Mouse (Mus musculus) neural tube, embryonic 14.5 days (tissue): ENCODE results near the gene Gm3646. TPM values are rescaled to one million over a fixed set of nuclear protein-coding genes. Genes with fewer than 3 reads are reported as not detected.

ENCODE experiments used
- ATAC-seq: fragments of 200-750 bp; cut with Nextera tagmentation; 2 replicates; pipeline ENCODE4 v1.8.0; 2017; ENCODE audit warnings: low read depth, mild to moderate bottlenecking, moderate TSS enrichment, moderate library complexity
- H3K27ac ChIP-seq: fragments of 300-500 bp; sonication (generic); 2 replicates; pipeline ENCODE4 v1.5.1; 2014; ENCODE audit warnings: low read depth, mild to moderate bottlenecking, control low read depth, low read length, moderate library complexity, mixed read lengths
- H3K27me3 ChIP-seq: fragments of 300-500 bp; sonication (generic); 2 replicates; pipeline ENCODE4 v1.6.1; 2014; ENCODE audit warnings: low read length; ENCODE audit not compliant: control insufficient read depth, insufficient read depth
- H3K36me3 ChIP-seq: fragments of 300-500 bp; sonication (generic); 2 replicates; pipeline ENCODE4 v1.6.1; 2014; ENCODE audit warnings: low read length, mixed read lengths; ENCODE audit not compliant: control insufficient read depth, insufficient read depth
- H3K4me1 ChIP-seq: fragments of 300-500 bp; sonication (generic); 2 replicates; pipeline ENCODE4 v1.6.1; 2014; ENCODE audit warnings: low read length; ENCODE audit not compliant: control insufficient read depth, insufficient read depth
- H3K4me2 ChIP-seq: fragments of 300-500 bp; sonication (generic); 2 replicates; pipeline ENCODE4 v1.6.1; 2014; ENCODE audit warnings: mild to moderate bottlenecking, low read depth, low read length, control low read depth
- H3K4me3 ChIP-seq: fragments of 300-500 bp; sonication (generic); 2 replicates; pipeline ENCODE4 v1.5.1; 2014; ENCODE audit warnings: low read depth, low read length, control low read depth, mixed read lengths
- H3K9ac ChIP-seq: fragments of 300-500 bp; sonication (generic); replicated peaks from 2 replicates; pipeline ENCODE4 v1.6.1; 2014; ENCODE audit warnings: low read depth, mild to moderate bottlenecking, control low read depth, low read length, mixed read lengths
- H3K9me3 ChIP-seq: fragments of 300-500 bp; sonication (generic); 2 replicates; pipeline ENCODE4 v1.6.1; 2016; ENCODE audit warnings: low read length; ENCODE audit not compliant: control insufficient read depth
- WGBS: fragments of 180-500 bp; shearing (Covaris S2); extraction: QIAGEN DNeasy Blood & Tissue Kit; methylation state at CpG from one replicate; pipeline ENCODE4 v1.1.7; 2014; 5-methylcytosine and 5-hydroxymethylcytosine counted together
- polyA plus RNA-seq: library from polyadenylated mRNA; unstranded; fragments of >200 nt; fragmentation: Nextera tagmentation; extraction: Ambion mirVana; gene quantifications from 2 replicates; pipeline ENCODE4 v1.2.1, GENCODE M21; 2014

The Gm3646 gene
- polyA plus RNA-seq, 1 experiment from 2014 or later, result not detected

- 85% methylated on average over 7 of the region's 7 CpGs for WGBS
- ATAC-seq, result no peak
Observed at GRCm38 (mm10) chr1:39802946-39803345, 2.2 kb downstream of the Gm3646 start.

GRCm38 (mm10) chr1:39797496-39797895, 7.6 kb downstream of the Gm3646 start:
- H3K4me3 ChIP-seq, result no peak overlapping the region
- H3K4me2 ChIP-seq, result no peak overlapping the region
- H3K36me3 ChIP-seq, result no peaks in the 10 kb centered on the region
- no peaks in the 10 kb centered on the region for H3K27me3 ChIP-seq
- ATAC-seq, result no peak
- no peaks in the 10 kb centered on the region for H3K4me1 ChIP-seq
- WGBS, result 82% methylated on average over 6 of the region's 6 CpGs
- no peak overlapping the region for H3K27ac ChIP-seq
- H3K9ac ChIP-seq, result no peak overlapping the region
- H3K9me3 ChIP-seq, result no peaks in the 10 kb centered on the region

More at GRCm38 (mm10) chr1:39802946-39803345, 2.2 kb downstream of the Gm3646 start:
- H3K27me3 ChIP-seq, result no peaks in the 10 kb centered on the region
- no peak overlapping the region for H3K4me3 ChIP-seq
- peaks cover 3% of the 10 kb centered on the region; the same call in 1 of the 2 replicates for H3K4me1 ChIP-seq
- H3K9ac ChIP-seq, result no peak overlapping the region
- H3K9me3 ChIP-seq, result no peaks in the 10 kb centered on the region
- no peak overlapping the region for H3K4me2 ChIP-seq
- H3K27ac ChIP-seq, result no peak overlapping the region
- H3K36me3 ChIP-seq, result no peaks in the 10 kb centered on the region

- H3K4me2 ChIP-seq, result no peak overlapping the region
- 89% methylated on average over 3 of the region's 3 CpGs for WGBS
Observed at GRCm38 (mm10) chr1:39796765-39797164, 8.4 kb downstream of the Gm3646 start.

GRCm38 (mm10) chr1:39784632-39785031, 20.5 kb downstream of the Gm3646 start:
- Histone ChIP-seq H3K27ac (no peak overlapping the region), H3K4me1 (no peaks in the 10 kb centered on the region), H3K27me3 (no peaks in the 10 kb centered on the region), H3K9ac (no peak overlapping the region), H3K4me3 (no peak overlapping the region), H3K9me3 (no peaks in the 10 kb centered on the region), H3K4me2 (no peak overlapping the region), H3K36me3 (no peaks in the 10 kb centered on the region)
- 86% methylated on average over 5 of the region's 5 CpGs for WGBS
- no peak for ATAC-seq

More at GRCm38 (mm10) chr1:39796765-39797164, 8.4 kb downstream of the Gm3646 start:
- H3K4me3 ChIP-seq, result no peak overlapping the region
- ATAC-seq, result no peak
- no peak overlapping the region for H3K27ac ChIP-seq
- no peaks in the 10 kb centered on the region for H3K4me1 ChIP-seq
- no peaks in the 10 kb centered on the region for H3K27me3 ChIP-seq
- H3K9me3 ChIP-seq, result no peaks in the 10 kb centered on the region
- no peaks in the 10 kb centered on the region for H3K36me3 ChIP-seq
- H3K9ac ChIP-seq, result no peak overlapping the region

GRCm38 (mm10) chr1:39781835-39782234, 23.3 kb downstream of the Gm3646 start:
- no peak overlapping the region for H3K9ac ChIP-seq
- no peak for ATAC-seq
- H3K9me3 ChIP-seq, result no peaks in the 10 kb centered on the region
- no peak overlapping the region for H3K4me3 ChIP-seq
- H3K36me3 ChIP-seq, result no peaks in the 10 kb centered on the region
- H3K4me2 ChIP-seq, result no peak overlapping the region
- no peaks in the 10 kb centered on the region for H3K27me3 ChIP-seq
- WGBS, result 91% methylated on average over 6 of the region's 6 CpGs
- no peaks in the 10 kb centered on the region for H3K4me1 ChIP-seq
- no peak overlapping the region for H3K27ac ChIP-seq

GRCm38 (mm10) chr1:39779111-39779980, 25.8 kb downstream of the Gm3646 start:
- no peak for ATAC-seq
- Histone ChIP-seq H3K36me3 (no peaks in the 10 kb centered on the region), H3K9ac (no peak overlapping the region), H3K27ac (no peak overlapping the region), H3K27me3 (no peaks in the 10 kb centered on the region), H3K9me3 (no peaks in the 10 kb centered on the region), H3K4me3 (no peak overlapping the region), H3K4me2 (no peak overlapping the region), H3K4me1 (no peaks in the 10 kb centered on the region)
- 91% methylated on average over 16 of the region's 16 CpGs for WGBS

- Histone ChIP-seq H3K4me2 (no peak overlapping the region), H3K27me3 (no peaks in the 10 kb centered on the region), H3K27ac (peak overlapping the region; percentile 66; the same call in 1 of the 2 replicates), H3K4me1 (0 out of 2 replicates have a peak, but pooled peaks cover 3% of the 10 kb centered on the region), H3K9ac (no peak overlapping the region), H3K36me3 (no peaks in the 10 kb centered on the region), H3K9me3 (no peaks in the 10 kb centered on the region), H3K4me3 (no peak overlapping the region)
- ATAC-seq, result peak; percentile 83
- 59% methylated on average over 14 of the region's 14 CpGs for WGBS
Observed at GRCm38 (mm10) chr1:39773991-39774729, 31.0 kb downstream of the Gm3646 start.

GRCm38 (mm10) chr1:39773551-39773950, 31.6 kb downstream of the Gm3646 start:
- peak overlapping the region; percentile 28 for H3K27ac ChIP-seq
- 73% methylated on average over 5 of the region's 5 CpGs for WGBS
- no peak for ATAC-seq
- no peak overlapping the region for H3K4me3 ChIP-seq
- no peaks in the 10 kb centered on the region for H3K36me3 ChIP-seq
- H3K9me3 ChIP-seq, result no peaks in the 10 kb centered on the region
- H3K27me3 ChIP-seq, result no peaks in the 10 kb centered on the region
- no peak overlapping the region for H3K4me2 ChIP-seq
- H3K4me1 ChIP-seq, result 0 out of 2 replicates have a peak, but pooled peaks cover 3% of the 10 kb centered on the region
- H3K9ac ChIP-seq, result no peak overlapping the region
